Mouse (Mus musculus) lung, postnatal 10 days (tissue): ENCODE data around the gene Guca1b.

Experiments used
- DNase-seq: peaks from one replicate; pipeline ENCODE4 v3.0.0; 2021

Guca1b gene

GRCm38 (mm10) chr17:47385145-47385544 is at the start of gene Guca1b:
TSS of gene Guca1b (plus strand) at chr17:47385393.
- no peak for DNase-seq

GRCm38 (mm10) chr17:47343121-47343520 is 42.1 kb upstream of the Guca1b start:
- no peak for DNase-seq

GRCm38 (mm10) chr17:47349721-47350319 is 35.4 kb upstream of the Guca1b start:
- no peak for DNase-seq

GRCm38 (mm10) chr17:47359964-47360363 is 25.2 kb upstream of the Guca1b start:
- DNase-seq = peak; percentile 57

- no peak for DNase-seq
Measured at GRCm38 (mm10) chr17:47361343-47361742, 23.9 kb upstream of the Guca1b start.

GRCm38 (mm10) chr17:47368401-47369086 is 16.6 kb upstream of the Guca1b start, which contains the start of gene Mrps10:
TSS of gene Mrps10 (plus strand) at chr17:47368887.
- DNase-seq = peak; percentile 93

GRCm38 (mm10) chr17:47369087-47369443 is 16.1 kb upstream of the Guca1b start:
- peak; percentile 23 for DNase-seq

GRCm38 (mm10) chr17:47371451-47371850 is 13.7 kb upstream of the Guca1b start:
- peak; percentile 77 for DNase-seq

- no peak for DNase-seq
Measured at GRCm38 (mm10) chr17:47373991-47374390, 11.2 kb upstream of the Guca1b start.

GRCm38 (mm10) chr17:47376779-47377280 is 8.4 kb upstream of the Guca1b start:
- no peak for DNase-seq

GRCm38 (mm10) chr17:47378133-47378532 is 7.1 kb upstream of the Guca1b start:
- no peak for DNase-seq

- no peak for DNase-seq
Measured at GRCm38 (mm10) chr17:47381917-47382316, 3.3 kb upstream of the Guca1b start.

- DNase-seq = no peak
Measured at GRCm38 (mm10) chr17:47383266-47383665, 1.9 kb upstream of the Guca1b start.

- no peak for DNase-seq
Measured at GRCm38 (mm10) chr17:47384064-47384463, 1.1 kb upstream of the Guca1b start.

- peak; percentile 65 for DNase-seq
Measured at GRCm38 (mm10) chr17:47386649-47387048, 1.5 kb downstream of the Guca1b start.

GRCm38 (mm10) chr17:47394223-47394869 is 9.2 kb downstream of the Guca1b start:
- DNase-seq = peak; percentile 38

GRCm38 (mm10) chr17:47395376-47395913 is 10.3 kb downstream of the Guca1b start:
- DNase-seq = peak; percentile 67

- DNase-seq = no peak
Measured at GRCm38 (mm10) chr17:47399091-47399490, 13.9 kb downstream of the Guca1b start.

GRCm38 (mm10) chr17:47400451-47400850 is 15.3 kb downstream of the Guca1b start, which contains the start of gene Guca1a:
TSS of gene Guca1a (minus strand) at chr17:47400584.
- no peak for DNase-seq

GRCm38 (mm10) chr17:47407717-47408557 is 22.7 kb downstream of the Guca1b start:
- DNase-seq = no peak

GRCm38 (mm10) chr17:47408558-47408898 is 23.3 kb downstream of the Guca1b start:
- DNase-seq = peak; percentile 78
